Mouse (Mus musculus) G1E-ER4 (cell line): ENCODE results near the gene Cnot2. TPM values are rescaled to one million over a fixed set of nuclear protein-coding genes. Genes with fewer than 3 reads are reported as not detected.

Experiments used
- GATA1 ChIP-seq: IDR thresholded peaks from one replicate; pipeline ENCODE4 v1.8.0; 2012; ENCODE audit warnings: low read length, inconsistent platforms
- polyA plus RNA-seq: library from polyadenylated mRNA; stranded (reverse); fragments of >175 nt; gene quantifications from 2 replicates; pipeline ENCODE4 v1.2.3, GENCODE M21; 2012

Gene Cnot2
- polyA plus RNA-seq, 1 experiment: 6.1 TPM

GRCm38 (mm10) chr10:116468094-116468493 is 113.2 kb downstream of the Cnot2 start:
- TF ChIP-seq GATA1: no peak

- TF ChIP-seq GATA1: no peak
These were observed 117.5 kb downstream of the Cnot2 start for GRCm38 (mm10) chr10:116463753-116464345.

- TF ChIP-seq GATA1: no peak
These were observed 119.9 kb downstream of the Cnot2 start for GRCm38 (mm10) chr10:116461443-116461842.

GRCm38 (mm10) chr10:116458786-116459185 is 122.5 kb downstream of the Cnot2 start:
- TF ChIP-seq GATA1: no peak

GRCm38 (mm10) chr10:116452771-116453170 is 128.5 kb downstream of the Cnot2 start:
- TF ChIP-seq GATA1: no peak

GRCm38 (mm10) chr10:116450621-116451020 is 130.7 kb downstream of the Cnot2 start:
- no peak for TF ChIP-seq GATA1

GRCm38 (mm10) chr10:116448166-116448565 is 133.1 kb downstream of the Cnot2 start:
- no peak for TF ChIP-seq GATA1

- no peak for TF ChIP-seq GATA1
These were observed 134.1 kb downstream of the Cnot2 start for GRCm38 (mm10) chr10:116447176-116447575.

- TF ChIP-seq GATA1: no peak
These were observed 135.3 kb downstream of the Cnot2 start for GRCm38 (mm10) chr10:116446040-116446439.

- no peak for TF ChIP-seq GATA1
These were observed 136.5 kb downstream of the Cnot2 start for GRCm38 (mm10) chr10:116444826-116445225.

GRCm38 (mm10) chr10:116444371-116444770 is 136.9 kb downstream of the Cnot2 start:
- no peak for TF ChIP-seq GATA1

GRCm38 (mm10) chr10:116440946-116441345 is 140.4 kb downstream of the Cnot2 start:
- no peak for TF ChIP-seq GATA1

GRCm38 (mm10) chr10:116440088-116440487 is 141.2 kb downstream of the Cnot2 start:
- TF ChIP-seq GATA1: no peak

GRCm38 (mm10) chr10:116435455-116435854 is 145.9 kb downstream of the Cnot2 start:
- TF ChIP-seq GATA1: no peak

Other genes with a start within 250 kb of the Cnot2 start
- gene Kcnmb4, start 107.6 kb downstream of the Cnot2 start, polyA plus RNA-seq: not detected in 2 replicates